Mouse (Mus musculus) olfactory bulb, adult 2 months (tissue): ENCODE results near the gene Tenm2. TPM values are rescaled to one million over a fixed set of nuclear protein-coding genes. Genes with fewer than 3 reads are reported as not detected.

Source experiments
- H3K27ac ChIP-seq: fragments of 200-500 bp; 2 replicates; pipeline ENCODE4 v1.5.1; 2012; ENCODE audit warnings: low read depth, low read length; ENCODE audit not compliant: insufficient read depth
- H3K4me1 ChIP-seq: fragments of 200-500 bp; 2 replicates; pipeline ENCODE4 v1.6.1; 2012; ENCODE audit warnings: low read length; ENCODE audit not compliant: control insufficient read depth, insufficient read depth
- H3K4me3 ChIP-seq: fragments of 200-500 bp; 2 replicates; pipeline ENCODE4 v1.5.1; 2012; ENCODE audit warnings: mild to moderate bottlenecking, low read depth, low read length, moderate library complexity; ENCODE audit not compliant: insufficient read depth
- CTCF ChIP-seq: fragments of 200-500 bp; IDR thresholded peaks from 2 replicates; pipeline ENCODE4 v1.5.1; 2012; ENCODE audit warnings: low read depth, mild to moderate bottlenecking, low read length, moderate library complexity; ENCODE audit not compliant: insufficient read depth
- POLR2A ChIP-seq: fragments of 200-500 bp; IDR thresholded peaks from 2 replicates; pipeline ENCODE4 v1.6.1; 2012; ENCODE audit warnings: mild to moderate bottlenecking, low read depth, low read length, moderate library complexity; ENCODE audit not compliant: insufficient read depth
- WGBS: fragments of 180-500 bp; shearing (Covaris S2); methylation state at CpG from one replicate; pipeline ENCODE4 v1.1.7; 2018; 5-methylcytosine and 5-hydroxymethylcytosine counted together
- polyA plus RNA-seq: library from polyadenylated mRNA; stranded (reverse); fragments of >200 nt; gene quantifications from 2 replicates; pipeline ENCODE4 v1.2.4, GENCODE M21; 2012; ENCODE audit warnings: low replicate concordance; ENCODE audit not compliant: missing spikeins, insufficient read depth, insufficient read length

The Tenm2 gene
- polyA plus RNA-seq, 1 experiment: not detected

DNA sequence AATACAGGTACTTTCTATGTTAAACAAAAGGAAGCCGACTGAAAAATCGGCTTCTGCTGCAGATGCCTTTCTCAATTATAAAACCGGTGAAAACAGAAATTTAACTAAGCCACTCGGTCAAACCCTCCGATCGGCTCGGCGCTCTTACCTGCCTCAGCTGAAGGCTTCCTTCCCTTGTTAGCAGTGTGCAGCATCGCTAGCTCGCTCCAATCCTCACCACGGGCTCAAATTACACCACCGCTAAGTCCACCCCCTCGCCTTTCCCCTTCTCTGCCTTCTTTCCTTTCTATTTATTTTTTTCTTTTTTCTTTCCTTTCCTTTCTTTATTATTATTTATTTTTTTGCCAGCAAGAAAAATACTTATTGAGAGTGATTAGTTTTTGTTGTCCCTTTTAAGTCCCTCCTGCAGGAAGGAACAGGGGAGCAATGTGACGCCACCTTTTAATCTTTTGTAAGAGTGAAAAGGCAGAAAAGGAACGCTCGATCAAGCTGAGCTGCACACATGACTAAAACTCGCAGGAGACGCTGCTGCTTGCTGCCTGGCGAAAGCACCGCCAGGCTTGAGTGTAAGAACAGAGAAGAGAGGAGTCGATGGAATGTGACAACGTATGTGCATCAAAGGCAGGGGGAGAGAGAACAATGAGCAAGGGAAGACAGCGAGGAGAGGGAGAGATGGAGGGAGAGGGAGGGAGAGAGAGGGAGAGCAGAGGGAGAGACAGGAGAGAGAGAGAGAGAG lies 558.3 kb downstream of the Tenm2 start:
- under 1% methylated on average over 23 of the region's 23 CpGs for WGBS
- Histone ChIP-seq H3K4me3 (peak overlapping the region; percentile 49), H3K27ac (peak overlapping the region; percentile 10), H3K4me1 (no peaks in the 10 kb centered on the region; the same call in 1 of the 2 replicates)
- TF ChIP-seq CTCF (no peak), POLR2A (no peak)

DNA sequence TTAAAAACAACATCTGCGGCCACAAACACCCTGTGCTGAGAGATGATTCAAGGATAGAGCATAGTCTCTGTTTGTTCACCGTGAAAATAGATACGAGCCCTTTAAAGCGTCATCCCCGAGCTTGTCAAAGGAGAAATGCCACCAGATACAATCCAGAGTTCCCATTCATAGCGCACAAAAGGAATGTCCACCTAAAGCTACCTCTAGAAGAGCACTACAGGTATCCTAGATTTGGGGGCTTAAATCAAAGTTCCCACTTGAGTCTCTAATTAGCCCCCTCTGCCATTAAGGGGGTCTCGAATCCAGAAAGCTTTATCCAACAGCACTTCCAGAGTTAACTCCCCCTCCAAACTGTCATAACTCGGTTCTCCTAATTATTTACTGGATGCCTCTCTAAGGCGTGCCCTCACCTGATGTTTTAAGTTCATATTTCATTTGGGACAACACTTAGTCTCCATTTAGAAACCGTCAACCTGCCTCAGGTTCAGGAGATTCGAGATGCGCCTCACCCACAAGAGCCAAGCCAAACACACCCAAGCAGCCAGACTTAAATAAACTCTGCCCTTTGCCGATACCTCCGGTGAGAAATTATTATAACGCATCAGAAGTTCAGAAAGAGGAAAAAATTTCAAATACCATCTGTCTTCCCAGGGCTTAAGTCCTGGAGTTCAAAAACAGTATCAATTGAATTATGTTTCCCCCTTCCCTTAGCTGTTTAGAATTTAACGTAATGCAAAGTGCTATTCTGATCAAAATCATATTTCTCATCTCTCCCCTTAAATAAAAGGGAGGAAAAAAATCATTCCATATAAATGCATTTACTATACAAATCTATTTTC lies 559.1 kb downstream of the Tenm2 start:
- WGBS: 70% methylated on average over 16 of the region's 16 CpGs
- TF ChIP-seq CTCF (no peak), POLR2A (no peak)
- H3K27ac ChIP-seq: no peak overlapping the region
- no peaks in the 10 kb centered on the region; the same call in 1 of the 2 replicates for H3K4me1 ChIP-seq
- no peak overlapping the region for H3K4me3 ChIP-seq

DNA sequence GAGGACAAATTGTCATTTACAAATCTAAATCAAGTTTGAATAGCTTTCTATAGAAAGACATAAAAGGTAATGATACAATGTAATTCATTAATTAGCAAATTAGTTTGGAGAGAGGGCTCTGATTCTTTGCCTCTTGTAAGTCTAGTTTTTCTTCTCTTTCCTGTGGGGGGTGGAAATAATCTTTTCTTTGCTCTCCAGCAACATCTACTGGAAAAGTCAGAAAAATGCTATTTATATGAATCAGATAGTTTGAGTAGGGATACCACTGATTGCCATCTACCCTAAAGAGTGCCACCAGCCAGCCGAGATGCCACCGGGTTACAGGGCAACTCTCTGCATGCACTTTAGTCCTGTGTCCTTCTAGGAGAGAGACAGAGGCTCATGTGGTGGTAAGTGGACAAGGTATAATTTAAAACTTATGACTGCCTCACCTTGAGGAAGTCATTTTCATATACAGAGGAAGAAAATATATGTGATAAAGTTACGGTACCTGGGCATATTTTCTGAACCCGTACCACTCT lies 560.8 kb downstream of the Tenm2 start:
- TF ChIP-seq CTCF (no peak), POLR2A (no peak)
- 98% methylated on average over 4 of the region's 4 CpGs for WGBS
- Histone ChIP-seq H3K27ac (no peak overlapping the region), H3K4me1 (no peaks in the 10 kb centered on the region; the same call in 1 of the 2 replicates), H3K4me3 (no peak overlapping the region)

DNA sequence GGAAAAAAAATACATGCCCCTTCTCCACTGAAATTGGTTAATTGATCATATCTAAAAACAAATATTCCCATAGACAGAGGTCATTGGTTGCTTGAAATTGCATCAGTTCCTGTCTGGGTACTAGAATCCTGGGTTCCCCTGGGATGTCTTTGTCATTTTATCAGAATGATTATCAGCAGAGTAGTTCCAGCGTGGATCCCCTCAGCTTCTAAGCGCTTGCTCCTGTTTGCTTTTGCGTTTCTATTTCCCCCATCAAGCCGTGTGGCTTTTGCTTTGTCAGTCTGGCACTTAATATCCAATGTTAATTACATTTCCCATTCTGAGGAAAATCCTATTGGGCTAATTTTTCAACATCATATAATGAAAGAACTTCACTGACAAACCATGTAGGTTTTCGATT lies 561.6 kb downstream of the Tenm2 start:
- Histone ChIP-seq H3K4me1 (no peaks in the 10 kb centered on the region; the same call in 1 of the 2 replicates), H3K4me3 (no peak overlapping the region), H3K27ac (no peak overlapping the region)
- 91% methylated on average over 5 of the region's 5 CpGs for WGBS
- TF ChIP-seq POLR2A: no peak
- no peak for TF ChIP-seq CTCF

DNA sequence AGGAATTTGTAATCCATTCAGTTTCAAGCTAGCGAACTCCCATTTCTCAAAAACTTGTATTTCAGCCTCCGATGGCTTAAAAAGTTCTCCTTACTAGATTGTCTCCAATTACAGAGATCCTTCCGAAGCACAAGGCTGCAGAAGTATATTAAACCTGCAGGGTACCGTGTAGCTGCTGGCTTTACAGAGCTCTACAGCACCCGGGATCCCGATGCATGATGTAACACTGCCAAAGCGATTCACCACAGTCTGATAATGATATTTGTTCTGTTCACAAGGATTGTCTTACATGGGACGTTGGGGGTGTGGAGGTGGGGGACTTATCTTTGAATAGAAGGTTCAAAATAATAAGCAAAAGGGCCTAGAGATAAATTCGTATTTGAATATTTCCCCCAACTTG lies 564.6 kb downstream of the Tenm2 start:
- Histone ChIP-seq H3K4me3 (no peak overlapping the region), H3K4me1 (no peaks in the 10 kb centered on the region), H3K27ac (no peak overlapping the region)
- WGBS: 77% methylated on average over 9 of the region's 9 CpGs
- no peak for TF ChIP-seq CTCF
- TF ChIP-seq POLR2A: no peak

DNA sequence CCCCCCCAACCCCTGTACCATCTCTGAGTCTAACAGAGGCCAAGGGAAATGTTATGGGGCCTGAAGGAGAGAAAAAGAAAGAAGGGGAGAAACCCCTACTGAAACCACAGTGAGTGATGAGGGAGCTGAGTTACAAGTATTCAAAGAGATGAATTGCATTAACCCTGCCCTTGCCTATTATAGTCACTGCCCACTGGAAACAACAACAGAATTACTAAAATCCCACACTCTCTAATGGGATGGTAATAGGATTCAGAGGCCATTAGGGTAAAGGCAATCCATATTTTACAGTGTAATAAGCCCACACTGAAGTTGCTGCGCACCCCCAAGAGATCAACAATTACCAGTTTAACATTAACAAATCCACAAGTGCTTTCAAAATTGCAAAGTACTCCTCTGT lies 571.7 kb downstream of the Tenm2 start:
- 95% methylated on average over 1 of the region's 1 CpGs for WGBS
- TF ChIP-seq CTCF: no peak

DNA sequence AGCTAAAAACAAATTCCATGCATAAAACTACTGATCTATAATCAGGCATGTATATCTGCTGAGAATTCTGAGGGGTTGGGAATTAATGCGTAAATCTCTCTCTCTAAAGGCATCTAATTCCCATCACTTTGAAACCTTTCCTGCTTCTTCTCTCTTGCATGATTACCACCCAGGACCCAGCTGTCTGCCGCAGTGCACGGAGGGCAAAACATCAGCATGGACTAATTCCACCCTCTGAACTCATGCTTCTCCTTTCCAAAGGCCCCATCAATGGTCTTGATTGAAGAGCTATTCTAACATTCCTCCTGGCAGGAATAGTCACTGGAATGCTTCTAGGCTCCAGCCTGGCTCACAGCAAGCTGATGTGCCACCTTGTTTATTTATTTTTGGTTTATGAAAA lies 572.2 kb downstream of the Tenm2 start:
- Histone ChIP-seq H3K4me1 (no peaks in the 10 kb centered on the region), H3K4me3 (no peak overlapping the region), H3K27ac (no peak overlapping the region)
- WGBS: 88% methylated on average over 3 of the region's 3 CpGs
- no peak for TF ChIP-seq CTCF
- TF ChIP-seq POLR2A: no peak

More for the DNA sequence above, 571.7 kb downstream of the Tenm2 start:
- Histone ChIP-seq H3K4me1 (no peaks in the 10 kb centered on the region), H3K27ac (no peak overlapping the region), H3K4me3 (no peak overlapping the region)

DNA sequence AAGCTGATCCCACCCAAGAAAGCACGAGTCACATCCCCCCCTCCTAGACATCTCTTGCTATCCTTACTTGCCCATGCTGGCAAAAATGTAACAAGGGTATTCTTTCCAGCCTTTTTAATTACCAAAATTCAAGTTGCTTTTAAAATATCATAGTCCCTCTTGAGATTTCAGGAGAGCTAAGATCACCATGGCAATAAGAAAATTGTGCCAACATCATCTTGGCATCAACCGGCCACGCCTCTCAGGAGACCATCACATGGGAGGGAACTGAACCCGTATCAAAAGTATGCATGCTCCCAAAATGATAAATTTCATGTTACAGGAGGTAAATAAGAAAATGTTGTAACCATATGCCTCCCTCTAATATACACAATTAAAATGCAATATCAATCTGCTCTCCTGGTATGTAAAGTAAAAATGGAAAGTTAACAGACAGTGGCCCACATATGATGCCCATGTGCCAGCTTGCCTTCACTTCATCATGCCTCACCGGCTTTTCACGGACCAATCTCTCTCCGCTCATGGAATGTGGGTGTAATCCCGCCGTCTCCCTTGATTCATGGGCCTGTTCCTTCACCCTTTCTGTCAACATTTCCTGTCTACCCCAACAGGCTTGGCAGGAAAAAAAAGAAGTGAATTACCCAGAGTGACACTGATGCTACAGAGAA lies 582.0 kb downstream of the Tenm2 start:
- WGBS: 87% methylated on average over 9 of the region's 9 CpGs
- Histone ChIP-seq H3K27ac (no peak overlapping the region), H3K4me3 (no peak overlapping the region), H3K4me1 (no peaks in the 10 kb centered on the region)
- TF ChIP-seq POLR2A (no peak), CTCF (no peak)

DNA sequence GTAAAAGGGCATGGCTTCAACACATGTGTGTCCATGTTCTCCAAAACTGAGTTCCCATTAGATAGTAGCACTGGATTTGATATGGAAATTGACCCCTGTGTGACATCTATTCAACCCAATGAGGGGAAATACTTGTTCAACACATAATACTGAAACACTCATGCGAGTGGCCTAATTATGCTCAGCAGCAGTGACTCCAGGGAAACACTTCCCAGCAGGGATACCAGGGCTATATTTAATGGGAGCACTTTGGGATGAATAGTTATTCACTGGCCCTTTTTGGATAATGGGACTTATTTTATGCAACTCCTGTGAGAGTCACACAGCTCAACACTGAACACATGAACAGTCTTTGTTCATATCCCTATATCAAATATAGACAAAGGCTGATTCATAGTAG lies 588.6 kb downstream of the Tenm2 start:
- TF ChIP-seq POLR2A (no peak), CTCF (no peak)
- no peaks in the 10 kb centered on the region for H3K4me1 ChIP-seq
- no peak overlapping the region for H3K27ac ChIP-seq
- WGBS: 70% methylated on average over 1 of the region's 1 CpGs
- no peak overlapping the region for H3K4me3 ChIP-seq
